Mouse (Mus musculus): ENCODE measurements around the gene Tenm2.
A peak's percentile ranks its signal among the peaks of the same experiment; 100 is the strongest.

The Tenm2 gene

GRCm38 (mm10) chr11:37079403-37079802 is 156.4 kb downstream of the Tenm2 start:
- no peak for DNase-seq

GRCm38 (mm10) chr11:37076989-37077598 is 158.7 kb downstream of the Tenm2 start:
- no peak for DNase-seq

- DNase-seq = no peak
Measured at GRCm38 (mm10) chr11:37075349-37075748, 160.4 kb downstream of the Tenm2 start.

DNA sequence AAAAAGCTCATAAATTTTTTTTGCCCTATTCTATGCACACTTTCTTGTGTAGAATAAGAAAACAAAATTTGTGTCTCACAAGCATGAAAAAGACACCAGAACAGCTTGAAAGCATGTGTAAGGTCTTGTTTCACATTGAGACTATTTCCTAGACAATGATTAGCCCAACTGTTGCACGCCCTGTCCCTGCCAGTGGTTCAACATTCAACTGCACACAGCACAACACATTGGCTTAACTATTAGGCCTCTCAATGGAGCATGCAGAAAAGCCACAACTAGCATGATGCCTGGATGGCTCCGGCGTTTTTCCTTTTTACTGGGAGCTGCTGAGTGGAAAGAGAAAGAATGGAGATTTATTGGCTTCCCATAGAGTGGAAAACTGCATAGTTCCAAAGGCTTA is 170.3 kb downstream of the Tenm2 start:
- no peak for DNase-seq

- DNase-seq = no peak
Measured at GRCm38 (mm10) chr11:37046671-37047070, 189.1 kb downstream of the Tenm2 start.

DNA sequence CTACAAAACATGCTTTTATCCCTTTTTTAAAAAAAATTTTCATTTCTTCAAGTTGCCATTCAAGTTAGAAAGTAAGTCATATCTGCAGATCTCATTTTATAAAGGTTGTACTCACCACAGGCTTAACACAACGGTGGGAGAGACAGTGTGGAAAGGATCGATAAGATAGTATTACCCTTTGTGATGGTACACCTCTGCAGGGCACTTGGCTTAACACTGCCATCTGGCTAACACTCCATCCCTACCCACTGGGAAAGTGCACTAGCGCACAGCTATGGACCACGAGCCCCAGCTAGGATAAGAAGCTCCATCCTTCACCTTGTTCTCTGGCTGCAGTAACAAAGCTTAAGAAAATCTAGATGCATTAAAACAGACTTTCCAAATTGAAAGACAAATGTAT is 194.5 kb downstream of the Tenm2 start:
- DNase-seq = no peak

DNA sequence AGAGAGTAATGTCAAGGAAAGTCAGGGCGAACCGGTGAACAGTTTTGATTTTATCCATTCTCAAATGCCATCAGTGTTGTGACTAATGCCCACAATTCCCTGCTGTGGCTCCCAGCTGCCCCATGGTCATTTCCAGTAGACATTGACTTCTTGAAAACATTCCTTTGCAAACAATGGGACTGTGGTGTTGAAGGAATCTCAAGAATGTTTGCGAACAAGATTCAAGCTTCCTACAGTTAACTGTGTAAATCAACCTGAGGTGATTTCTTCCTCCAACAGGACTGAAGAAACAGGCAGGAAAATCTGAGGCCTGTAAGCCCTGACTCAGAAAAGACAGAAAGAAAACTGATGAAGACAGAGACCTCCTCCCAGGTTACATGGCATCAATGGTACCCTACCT is 196.5 kb downstream of the Tenm2 start:
- DNase-seq = no peak

DNA sequence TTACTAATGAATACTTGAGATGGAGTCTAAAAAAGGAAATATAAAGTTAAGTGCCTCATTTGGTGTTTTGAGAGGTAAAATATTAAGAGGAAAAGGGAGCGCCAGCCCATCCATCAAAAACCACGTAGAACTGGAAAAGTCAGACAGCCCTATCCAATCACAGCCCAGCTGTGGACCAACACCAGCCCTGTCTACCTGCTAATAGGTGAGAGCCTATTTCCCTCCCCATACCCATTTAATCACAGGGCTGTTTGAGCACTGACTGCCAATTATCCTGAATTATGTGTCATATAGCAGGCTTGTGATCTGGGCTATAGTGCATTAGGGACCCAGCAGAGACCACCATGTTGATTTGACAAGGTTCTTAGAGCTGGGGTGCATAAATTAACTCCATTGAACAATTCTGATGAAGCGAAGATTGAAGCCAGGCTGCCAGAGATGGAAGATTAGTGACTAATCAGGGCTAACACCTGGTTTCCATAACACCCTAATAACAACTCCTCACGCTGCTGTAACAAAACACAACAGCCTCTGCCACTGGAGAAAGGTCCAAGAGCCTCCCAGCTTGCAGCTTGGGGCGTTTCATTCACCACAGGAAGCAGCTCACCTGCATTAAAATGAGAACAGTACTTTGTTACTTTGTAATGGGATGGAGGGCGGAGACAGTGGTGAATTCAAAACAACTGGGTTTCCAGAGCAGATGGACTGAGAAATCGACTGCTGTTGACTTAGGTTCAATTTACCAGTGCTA is 204.3 kb downstream of the Tenm2 start:
- no peak for DNase-seq

- no peak for DNase-seq
Measured at GRCm38 (mm10) chr11:37011900-37012299, 223.9 kb downstream of the Tenm2 start.

- DNase-seq = no peak
Measured at GRCm38 (mm10) chr11:37009243-37009642, 226.5 kb downstream of the Tenm2 start.

- no peak for DNase-seq
Measured at GRCm38 (mm10) chr11:36997668-36998067, 238.1 kb downstream of the Tenm2 start.

DNA sequence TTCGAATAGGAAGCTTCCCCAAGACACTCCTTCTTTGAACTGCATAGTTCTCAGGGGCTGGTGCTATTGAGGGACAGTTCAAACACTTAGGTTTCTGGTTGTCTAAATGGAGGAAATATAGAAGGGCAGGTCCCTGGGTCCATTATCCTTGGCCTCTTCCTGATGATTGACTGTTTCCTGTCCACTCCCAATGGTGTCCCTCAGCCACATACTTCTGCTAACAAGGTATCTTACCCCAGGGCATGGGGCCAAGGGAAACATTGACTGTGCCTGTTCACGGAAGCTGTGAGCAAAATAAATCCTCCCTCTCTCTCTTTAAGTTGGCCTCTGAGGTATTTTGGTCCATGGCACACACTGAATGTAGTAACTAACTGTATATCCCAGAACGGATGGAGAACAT is 244.9 kb downstream of the Tenm2 start:
- DNase-seq = no peak

DNA sequence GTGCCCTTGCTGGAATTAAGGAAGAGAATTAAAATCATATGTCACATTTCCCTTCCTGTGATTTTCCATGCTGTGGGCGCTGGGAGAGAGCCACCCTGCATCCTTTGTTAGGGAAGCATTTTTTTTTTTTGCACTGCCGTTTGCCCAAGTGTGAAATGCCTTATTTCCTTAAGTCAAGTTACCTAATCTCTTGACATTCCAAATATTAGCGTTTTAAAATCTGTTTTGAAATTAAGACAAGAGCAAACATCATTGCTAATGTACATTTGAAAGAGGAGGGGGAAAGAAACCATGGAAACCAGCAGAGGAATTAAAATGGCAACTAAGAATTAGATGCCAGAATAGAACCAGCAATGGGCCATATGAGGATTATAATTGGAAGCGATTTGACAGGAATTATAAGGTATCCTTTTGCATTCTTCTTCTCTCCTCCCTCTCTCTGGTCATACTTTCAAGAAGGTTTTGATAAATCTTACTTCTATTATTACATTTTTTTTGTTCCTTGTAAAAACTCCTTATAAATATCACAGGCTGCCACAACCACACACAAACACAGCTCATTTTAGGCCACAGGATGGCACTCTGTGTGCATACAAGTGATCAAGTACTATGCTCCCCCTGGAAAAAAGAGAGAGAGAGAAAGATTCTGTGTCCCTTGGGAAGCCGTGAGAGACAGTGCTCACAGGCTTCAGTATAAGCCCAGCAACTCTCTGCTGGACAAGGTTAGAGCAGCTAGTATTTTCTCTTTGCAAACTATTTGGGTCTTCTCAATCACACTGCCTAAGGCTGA is 246.8 kb downstream of the Tenm2 start:
- no peak for DNase-seq

DNA sequence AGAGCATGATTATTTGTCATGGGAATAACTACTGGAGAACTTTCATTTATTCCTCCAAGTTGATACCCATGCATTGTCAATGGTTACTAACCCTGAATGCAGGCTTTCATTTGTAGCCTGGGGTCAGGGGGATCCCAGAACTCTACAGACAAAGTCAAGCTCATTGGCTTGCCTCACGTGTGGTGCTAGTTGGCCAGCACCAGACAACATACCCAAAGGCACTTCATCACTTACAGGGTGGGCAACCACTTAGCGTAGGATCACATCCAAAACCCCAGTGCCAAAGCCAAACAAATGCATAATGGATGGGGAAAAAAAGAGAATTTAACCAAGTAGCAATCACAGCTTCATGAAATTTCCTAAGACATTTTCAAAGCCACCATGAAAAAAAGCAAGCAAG is 261.6 kb downstream of the Tenm2 start:
- DNase-seq = no peak

DNA sequence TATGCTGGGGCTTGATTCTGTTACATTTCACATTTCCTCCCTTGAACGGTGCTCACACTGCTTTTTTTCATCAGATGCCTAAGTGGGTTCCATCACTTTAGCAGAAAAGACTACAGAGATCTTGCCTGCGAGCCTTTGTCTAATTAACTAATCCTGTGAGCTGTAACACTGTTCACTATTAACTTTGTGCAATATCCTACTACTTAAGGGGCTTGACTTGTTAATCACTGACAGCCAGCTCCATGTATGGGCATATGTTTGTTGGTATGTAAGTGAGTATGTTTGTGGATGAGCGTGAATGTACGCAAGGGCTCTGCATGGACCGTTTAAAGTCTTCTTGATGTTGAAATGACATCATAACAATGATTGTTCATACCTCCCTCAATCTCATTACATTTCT is 277.7 kb downstream of the Tenm2 start:
- no peak for DNase-seq

GRCm38 (mm10) chr11:36941429-36941828 is 294.3 kb downstream of the Tenm2 start:
- no peak for DNase-seq

DNA sequence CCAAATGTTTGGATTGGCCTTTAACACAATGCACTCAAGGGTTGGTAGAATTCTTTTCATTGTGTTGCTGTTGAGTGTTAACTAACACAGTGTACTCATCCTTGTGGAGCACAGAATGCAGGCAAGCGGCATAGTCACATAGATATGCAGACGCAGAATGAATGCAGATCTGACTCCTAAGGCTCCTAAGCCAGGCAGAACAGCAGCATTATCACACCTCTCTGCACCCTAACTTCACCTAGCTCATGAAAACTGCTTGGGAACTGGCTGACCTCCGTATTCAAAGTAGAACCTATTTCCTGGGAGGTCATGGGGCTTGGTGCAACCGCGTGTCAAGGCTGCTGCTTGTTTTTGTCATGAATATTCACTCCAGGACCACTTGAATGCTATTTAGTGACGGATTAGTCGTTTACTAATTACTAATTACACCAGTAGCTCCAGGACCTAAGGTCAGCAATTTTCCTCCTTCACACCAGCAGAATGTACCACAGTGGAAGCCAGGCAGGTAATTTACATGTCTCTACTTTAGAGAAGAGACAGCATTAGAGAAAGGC is 295.1 kb downstream of the Tenm2 start:
- DNase-seq = no peak

GRCm38 (mm10) chr11:36929817-36930216 is 305.9 kb downstream of the Tenm2 start:
- DNase-seq = no peak

DNA sequence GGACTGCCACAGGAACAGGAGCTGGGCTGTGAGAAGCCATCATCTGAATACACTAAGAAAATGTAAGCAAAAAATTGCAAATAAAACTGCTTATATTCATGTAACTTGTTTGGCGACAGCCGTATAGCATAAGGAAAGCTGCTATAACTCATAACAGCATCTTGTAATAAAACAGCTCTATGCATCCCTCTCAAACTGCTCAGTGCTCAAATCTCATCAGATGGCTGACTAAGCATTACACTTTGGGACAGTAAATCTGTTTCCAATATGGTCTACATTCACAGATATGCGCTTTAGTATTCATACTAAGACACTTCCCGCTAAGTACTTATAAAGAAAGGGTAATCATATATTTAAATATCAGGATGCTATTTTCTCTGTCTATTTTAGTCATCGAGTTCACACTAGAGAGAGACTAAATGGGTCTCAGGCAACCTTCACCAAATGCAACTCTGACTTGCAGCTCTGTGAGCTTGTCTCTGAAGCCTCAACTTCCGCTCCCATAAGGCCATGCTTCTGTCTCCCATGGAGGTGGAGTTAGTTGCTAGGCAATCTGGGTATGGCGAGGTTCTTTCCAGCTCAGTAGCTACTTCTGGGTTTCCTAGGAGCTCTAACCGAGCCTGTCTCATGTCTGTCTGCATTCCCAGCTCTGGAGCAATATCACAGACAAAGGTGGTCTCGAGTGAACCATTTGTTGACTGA is 308.9 kb downstream of the Tenm2 start:
- peak; percentile 31 for DNase-seq

GRCm38 (mm10) chr11:36919301-36919700 is 316.5 kb downstream of the Tenm2 start:
- DNase-seq = no peak

- DNase-seq = no peak
Measured at GRCm38 (mm10) chr11:36911406-36911805, 324.4 kb downstream of the Tenm2 start.

DNA sequence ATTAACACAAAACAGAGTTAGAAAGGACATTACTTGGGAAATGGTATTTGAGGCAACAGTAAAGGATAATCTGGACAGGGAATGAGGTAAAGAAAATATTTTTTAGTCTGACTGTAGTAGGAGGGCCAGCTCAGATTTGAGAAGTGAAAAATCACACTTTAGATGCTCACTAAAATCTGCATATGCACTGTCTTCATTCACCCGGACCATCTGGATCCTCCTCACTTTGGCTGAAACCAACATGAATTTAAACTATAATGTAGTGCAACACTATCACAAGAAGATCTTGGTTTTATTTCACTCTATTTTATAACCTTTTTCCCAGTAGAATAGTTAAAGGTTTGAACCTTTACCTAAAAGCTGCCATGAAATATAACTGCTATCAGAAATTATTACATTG is 326.7 kb downstream of the Tenm2 start:
- no peak for DNase-seq

DNA sequence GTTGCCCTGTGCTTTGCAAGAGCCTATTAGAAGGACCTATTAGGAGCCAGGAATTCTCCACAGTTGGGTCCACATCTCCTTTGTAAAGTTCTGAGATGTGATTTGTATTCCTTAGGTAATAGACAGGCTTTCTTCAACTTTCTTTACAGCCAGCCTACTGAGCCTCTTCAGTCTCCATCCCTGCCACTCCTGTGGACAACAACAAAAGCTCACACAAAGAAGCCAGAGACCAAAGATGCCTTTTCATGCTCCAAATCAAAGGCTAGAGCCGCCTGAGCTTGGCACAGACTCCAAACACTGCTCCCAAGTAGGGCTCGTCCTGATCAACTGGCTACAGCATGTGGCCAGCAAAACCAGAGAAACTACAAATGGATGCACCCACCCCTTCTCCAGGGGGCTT is 333.5 kb downstream of the Tenm2 start:
- no peak for DNase-seq

All from right cerebral cortex, postnatal 25 days (tissue).